In the genomic region with DNA sequence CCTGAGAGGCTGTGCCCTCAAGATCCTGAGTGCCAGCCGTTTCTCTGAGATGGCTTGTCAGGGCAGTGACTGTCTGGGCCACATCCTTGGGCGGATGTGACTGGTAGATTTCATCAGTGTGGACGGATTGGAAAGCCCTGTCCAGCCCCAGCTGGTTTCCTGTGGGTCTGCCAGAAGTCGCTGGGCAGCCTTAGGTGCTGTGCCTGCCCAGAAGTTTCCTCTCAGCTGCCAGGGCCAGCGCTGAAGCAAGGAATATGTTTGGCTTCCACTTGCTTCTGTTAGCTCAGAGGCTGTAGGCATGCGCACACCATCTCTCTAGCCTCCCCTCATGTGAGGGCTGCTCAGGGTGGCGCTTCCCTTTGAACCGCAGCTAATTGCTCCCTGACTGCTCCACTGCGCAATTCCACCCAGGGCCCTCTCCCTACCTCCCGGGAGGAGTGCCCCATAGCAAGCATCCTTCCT, we compare ENCODE assay signal across 9 mouse cellular contexts.
DNase-seq lines count a peak whose midpoint lies in the region; ATAC-seq and TF ChIP-seq lines count a peak whose summit lies in the region.
"Had no signal": no experiment of that assay in that cellular context is flagged by ENCODE, and none has a peak within 500 bp of the region (broad histone marks: within the 10 kb centered on the region; RNA-seq: fewer than 3 reads in every experiment).

No protein-coding gene starts in this region.

- no peaks in the 10 kb centered on the region for H3K36me3 ChIP-seq in hindbrain, embryonic 16.5 days (ENCODE audit: control insufficient read depth, insufficient read depth, low read length)
- H3K36me3 ChIP-seq in hindbrain, embryonic 14.5 days (replicated peaks; ENCODE audit: control insufficient read depth, insufficient read depth), result peaks cover 16% of the 10 kb centered on the region
- no peaks in the 10 kb centered on the region for H3K36me3 ChIP-seq in intestine, embryonic 16.5 days (ENCODE audit: control insufficient read depth, insufficient read depth, low read length)

- no peak overlapping the region for H3K4me3 ChIP-seq in hindbrain, embryonic 16.5 days (ENCODE audit: low read length)
- H3K4me3 ChIP-seq in hindbrain, embryonic 14.5 days (replicated peaks; ENCODE audit: low read length), result no peak overlapping the region
- no peak overlapping the region for H3K4me3 ChIP-seq in layer of hippocampus, adult 2 months
- no peak overlapping the region for H3K4me3 ChIP-seq in intestine, embryonic 16.5 days (ENCODE audit: low read length)

- no peaks in the 10 kb centered on the region for H3K9me3 ChIP-seq in hindbrain, embryonic 16.5 days (ENCODE audit: control insufficient read depth, low read length)
- no peaks in the 10 kb centered on the region for H3K9me3 ChIP-seq in hindbrain, embryonic 14.5 days (ENCODE audit: control insufficient read depth, low read length)
- H3K9me3 ChIP-seq in intestine, embryonic 16.5 days (ENCODE audit: control insufficient read depth, low read length), result no peaks in the 10 kb centered on the region

- H3K4me1 ChIP-seq in hindbrain, embryonic 16.5 days (ENCODE audit: control insufficient read depth, insufficient read depth, low read depth, low read length), result 0 out of 2 replicates have a peak, but pooled peaks cover 3% of the 10 kb centered on the region
- no peaks in the 10 kb centered on the region for H3K4me1 ChIP-seq in hindbrain, embryonic 14.5 days (replicated peaks; ENCODE audit: control insufficient read depth, insufficient read depth, low read length)
- H3K4me1 ChIP-seq in intestine, embryonic 16.5 days (ENCODE audit: control insufficient read depth, insufficient read depth, low read length), result no peaks in the 10 kb centered on the region

- no peaks in the 10 kb centered on the region for H3K27me3 ChIP-seq in hindbrain, embryonic 16.5 days (replicated peaks; ENCODE audit: control insufficient read depth, insufficient read depth, low read length)
- no peaks in the 10 kb centered on the region for H3K27me3 ChIP-seq in hindbrain, embryonic 14.5 days (ENCODE audit: control insufficient read depth, insufficient read depth, low read length)
- no peaks in the 10 kb centered on the region for H3K27me3 ChIP-seq in intestine, embryonic 16.5 days (replicated peaks; ENCODE audit: control insufficient read depth, insufficient read depth, low read length)
- H3K27me3 ChIP-seq: Patski had no signal

- peak; percentile 66 for ATAC-seq in hindbrain, embryonic 16.5 days
- no peak for ATAC-seq in hindbrain, embryonic 14.5 days (ENCODE audit: low FRiP score)
- no peak for ATAC-seq in megakaryocyte-erythroid progenitor cell, adult 5-6 weeks (replicated peaks; ENCODE audit: low FRiP score, low TSS enrichment, poor library complexity, severe bottlenecking)
- ATAC-seq in intestine, embryonic 16.5 days, result no peak
- ATAC-seq: Patski had no signal

- no peak overlapping the region for H3K9ac ChIP-seq in hindbrain, embryonic 16.5 days (ENCODE audit: low read depth, low read length)
- no peak overlapping the region for H3K9ac ChIP-seq in hindbrain, embryonic 14.5 days
- H3K9ac ChIP-seq in intestine, embryonic 16.5 days (ENCODE audit: low read depth, low read length), result no peak overlapping the region

- no peak overlapping the region; the same call in 1 of the 2 replicates for H3K27ac ChIP-seq in hindbrain, embryonic 16.5 days (ENCODE audit: low read depth, low read length)
- no peak overlapping the region for H3K27ac ChIP-seq in hindbrain, embryonic 14.5 days
- peak overlapping the region; percentile 65 for H3K27ac ChIP-seq in layer of hippocampus, adult 2 months
- no peak overlapping the region for H3K27ac ChIP-seq in intestine, embryonic 16.5 days (ENCODE audit: low read length)

- H3K4me2 ChIP-seq in hindbrain, embryonic 16.5 days (ENCODE audit: low read length), result no peak overlapping the region
- no peak overlapping the region for H3K4me2 ChIP-seq in hindbrain, embryonic 14.5 days (replicated peaks)
- no peak overlapping the region for H3K4me2 ChIP-seq in intestine, embryonic 16.5 days (ENCODE audit: low read depth, low read length)

- 52% methylated on average over 10 of the region's 10 CpGs for WGBS in hindbrain, embryonic 16.5 days
- 57% methylated on average over 10 of the region's 10 CpGs for WGBS in hindbrain, embryonic 14.5 days
- 60% methylated on average over 10 of the region's 10 CpGs for WGBS in intestine, embryonic 16.5 days

- DNase-seq in hindbrain, embryonic 14.5 days (ENCODE audit: low spot score), result no peak
- DNase-seq in MN1 (ENCODE audit: low spot score), result peak; percentile 56
- peak; percentile 48 to 59 for DNase-seq in frontal cortex, postnatal 10 days (ENCODE audit: low spot score in 2 of 2)
- peak; percentile 30 to 55 for DNase-seq in layer of hippocampus, adult 2 months (ENCODE audit: low spot score in 2 of 2)
- DNase-seq in lung, postnatal 25 days (ENCODE audit: low spot score), result peak; percentile 64

- no peak for TF ChIP-seq CTCF in layer of hippocampus, adult 2 months (conservative IDR thresholded peaks at IDR 0.05)
